Mouse (Mus musculus): ENCODE measurements at regions not wholly inside any gene's neighbourhood (a gene's known extent, or its start where the extent isn't known, plus 50 kb on each side); places are given as distances from the start of the nearest gene placed in this dataset.

- H3K27me3 ChIP-seq (replicated peaks), result no peaks in the 10 kb centered on the region
- no peak overlapping the region for H3K4me3 ChIP-seq (replicated peaks in 1 of 3; ENCODE audit: low read depth in 2 of 3, low read length in 2 of 3, poor library complexity in 1 of 3)
- no peaks in the 10 kb centered on the region for H3K36me3 ChIP-seq (replicated peaks in 1 of 2; ENCODE audit: control insufficient read depth in 1 of 2, insufficient read depth in 1 of 2, low read length in 1 of 2)
- TF ChIP-seq PAX5 (IDR thresholded peaks at IDR 0.05; ENCODE audit: low read length) (no peak), KAT2A (IDR thresholded peaks at IDR 0.05; ENCODE audit: insufficient replicate concordance, low read length) (no peak), SMC3 (IDR thresholded peaks at IDR 0.05; ENCODE audit: low read depth, low read length) (no peak), MEF2A (IDR thresholded peaks at IDR 0.05; ENCODE audit: borderline replicate concordance, low read depth, low read length) (no peak), ZNF384 (IDR thresholded peaks at IDR 0.05; ENCODE audit: low read depth, low read length) (no peak), IRF4 (IDR thresholded peaks at IDR 0.05; ENCODE audit: low read depth, low read length) (no peak), BHLHE40 (IDR thresholded peaks at IDR 0.05; ENCODE audit: low read depth, low read length) (no peak), NELFE (IDR thresholded peaks at IDR 0.05; ENCODE audit: low read depth, low read length) (no peak), TCF12 (IDR thresholded peaks at IDR 0.05; ENCODE audit: low read depth, low read length) (no peak), TBP (conservative IDR thresholded peaks at IDR 0.05; ENCODE audit: low read depth, low read length) (no peak), SIN3A (IDR thresholded peaks at IDR 0.05; ENCODE audit: low read length) (no peak), ELF1 (IDR thresholded peaks at IDR 0.05; ENCODE audit: low read depth, low read length) (no peak), CTCF (conservative IDR thresholded peaks at IDR 0.05 in 1 of 2, IDR thresholded peaks at IDR 0.05 in 1 of 2; ENCODE audit: low read depth in 2 of 2, low read length in 2 of 2) (no peak), MAFK (IDR thresholded peaks at IDR 0.05; ENCODE audit: insufficient replicate concordance, low read length) (no peak), RCOR1 (conservative IDR thresholded peaks at IDR 0.05; ENCODE audit: low read depth, low read length) (no peak), ZMIZ1 (IDR thresholded peaks at IDR 0.05; ENCODE audit: low read depth, low read length) (no peak), ZC3H11A (IDR thresholded peaks at IDR 0.05; ENCODE audit: low read depth, low read length) (no peak), ETS1 (conservative IDR thresholded peaks at IDR 0.05; ENCODE audit: low read depth, low read length) (no peak), MAZ (IDR thresholded peaks at IDR 0.05; ENCODE audit: low read depth, low read length) (no peak)
- no peak overlapping the region for H3K9ac ChIP-seq (ENCODE audit: insufficient read depth, low read depth)
- in situ Hi-C loops (cut with MboI; ENCODE audit: low pct_ligation_motif_present, low pct_unique_long_range_greater_than_20kb, low sequenced_read_pairs), result no loop called here
- no peaks in the 10 kb centered on the region for H3K79me2 ChIP-seq (replicated peaks; ENCODE audit: control insufficient read depth, extremely low read depth, insufficient read depth, poor library complexity, severe bottlenecking)
- no peak overlapping the region for H3K27ac ChIP-seq (ENCODE audit: insufficient read depth, low read depth)
- dilution Hi-C loops (cut with MboI; ENCODE audit: extremely low pct_ligation_motif_present, extremely low pct_unique_long_range_greater_than_20kb, low sequenced_read_pairs), result no loop called here
- no peaks in the 10 kb centered on the region for H3K4me1 ChIP-seq (ENCODE audit: control insufficient read depth in 1 of 2, insufficient read depth in 2 of 2)
- no peak for DNase-seq (ENCODE audit: extremely low read depth)
- no peaks in the 10 kb centered on the region for H3K9me3 ChIP-seq (replicated peaks; ENCODE audit: low read length)
- H3K4me2 ChIP-seq (ENCODE audit: insufficient read depth, low read depth, poor library complexity, severe bottlenecking), result no peak overlapping the region
Observed at GRCm38 (mm10) chr9:26383996-26384395, 349.5 kb upstream of the B3gat1 start.

- TF ChIP-seq USF1 (IDR thresholded peaks at IDR 0.05; ENCODE audit: low read depth, low read length) (no peak), MAZ (IDR thresholded peaks at IDR 0.05; ENCODE audit: low read depth, low read length) (no peak), RCOR1 (conservative IDR thresholded peaks at IDR 0.05; ENCODE audit: low read depth, low read length) (no peak)
- Histone ChIP-seq H3K9ac (ENCODE audit: insufficient read depth, low read depth) (no peak overlapping the region), H3K27me3 (replicated peaks) (no peaks in the 10 kb centered on the region), H3K4me3 (replicated peaks in 1 of 3; ENCODE audit: low read depth in 2 of 3, low read length in 2 of 3, poor library complexity in 1 of 3) (no peak overlapping the region), H3K79me2 (replicated peaks; ENCODE audit: control insufficient read depth, extremely low read depth, insufficient read depth, poor library complexity, severe bottlenecking) (no peaks in the 10 kb centered on the region), H3K4me1 (ENCODE audit: control insufficient read depth in 1 of 2, insufficient read depth in 2 of 2) (no peaks in the 10 kb centered on the region), H3K9me3 (replicated peaks; ENCODE audit: low read length) (no peaks in the 10 kb centered on the region), H3K4me2 (ENCODE audit: insufficient read depth, low read depth, poor library complexity, severe bottlenecking) (no peak overlapping the region), H3K36me3 (replicated peaks in 1 of 2; ENCODE audit: control insufficient read depth in 1 of 2, insufficient read depth in 1 of 2, low read length in 1 of 2) (no peaks in the 10 kb centered on the region), H3K27ac (ENCODE audit: insufficient read depth, low read depth) (no peak overlapping the region)
- DNase-seq (ENCODE audit: extremely low read depth), result no peak
- dilution Hi-C loops (cut with MboI; ENCODE audit: extremely low pct_ligation_motif_present, extremely low pct_unique_long_range_greater_than_20kb, low sequenced_read_pairs), result no loop called here
- in situ Hi-C loops (cut with MboI; ENCODE audit: low pct_ligation_motif_present, low pct_unique_long_range_greater_than_20kb, low sequenced_read_pairs), result no loop called here
Observed at GRCm38 (mm10) chr9:26398635-26399034, 334.9 kb upstream of the B3gat1 start.
